Mouse (Mus musculus): ENCODE measurements around the gene Phgdh. TPM values are rescaled to one million over a fixed set of nuclear protein-coding genes. Genes with fewer than 3 reads are reported as not detected.

Phgdh gene
- polyA plus RNA-seq, 1 experiment: 15.8 TPM

DNA sequence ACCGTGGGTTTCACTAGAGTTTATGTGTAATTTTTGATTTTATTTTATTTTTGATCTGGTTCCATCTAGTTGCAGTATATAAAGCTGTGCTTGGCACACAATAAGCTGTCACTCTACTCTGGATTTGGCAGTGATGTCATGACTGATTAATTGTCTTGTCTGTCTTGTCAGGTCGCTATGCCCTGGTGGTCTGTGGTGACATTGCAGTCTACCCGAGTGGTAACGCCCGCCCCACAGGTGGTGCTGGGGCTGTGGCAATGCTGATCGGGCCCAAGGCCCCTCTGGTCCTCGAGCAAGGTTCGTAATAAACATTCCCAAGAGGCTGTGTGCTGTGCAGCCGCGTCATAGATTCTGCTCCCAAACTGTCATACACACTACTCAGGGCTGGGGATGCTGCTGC, 43.8 kb downstream of the Phgdh start:
- no peak for DNase-seq (ENCODE audit: low spot score)

DNA sequence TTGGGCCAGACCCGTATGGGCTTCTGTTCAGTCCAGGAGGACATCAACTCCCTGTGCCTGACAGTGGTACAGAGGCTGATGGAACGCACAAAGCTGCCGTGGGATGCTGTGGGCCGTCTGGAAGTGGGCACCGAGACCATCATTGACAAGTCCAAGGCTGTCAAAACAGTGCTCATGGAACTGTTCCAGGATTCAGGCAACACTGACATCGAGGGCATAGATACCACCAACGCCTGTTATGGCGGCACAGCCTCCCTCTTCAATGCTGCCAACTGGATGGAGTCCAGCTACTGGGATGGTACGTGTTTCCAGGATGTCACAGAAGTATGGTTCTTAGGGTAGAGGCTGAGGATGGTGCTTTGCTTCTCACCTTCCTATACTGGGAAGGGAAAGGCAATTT, 48.7 kb downstream of the Phgdh start:
- DNase-seq (ENCODE audit: low spot score): no peak

DNA sequence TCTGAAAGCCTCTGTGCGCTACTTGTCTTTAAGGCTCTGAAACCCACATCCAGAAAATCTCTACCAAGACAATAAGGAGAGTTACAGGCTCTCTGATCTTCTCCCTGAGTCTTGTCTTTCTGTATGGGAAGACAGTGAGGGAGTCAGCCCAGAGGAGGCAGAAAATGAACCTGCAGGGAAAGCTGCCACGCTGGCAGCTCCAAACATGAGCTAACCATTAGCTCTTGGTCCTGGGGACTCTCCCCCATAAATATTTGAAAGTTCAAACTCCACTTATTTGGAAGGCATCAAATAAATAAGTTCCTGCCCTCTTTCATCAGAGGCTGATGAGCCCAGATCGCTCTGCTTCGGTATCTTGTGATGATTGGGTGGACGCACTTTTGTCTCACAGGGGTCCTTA, 56.6 kb downstream of the Phgdh start:
- no peak for DNase-seq (ENCODE audit: low spot score)

- no peak for DNase-seq (ENCODE audit: low spot score)
Observed at GRCm38 (mm10) chr3:98282422-98282821, 57.4 kb downstream of the Phgdh start.

DNA sequence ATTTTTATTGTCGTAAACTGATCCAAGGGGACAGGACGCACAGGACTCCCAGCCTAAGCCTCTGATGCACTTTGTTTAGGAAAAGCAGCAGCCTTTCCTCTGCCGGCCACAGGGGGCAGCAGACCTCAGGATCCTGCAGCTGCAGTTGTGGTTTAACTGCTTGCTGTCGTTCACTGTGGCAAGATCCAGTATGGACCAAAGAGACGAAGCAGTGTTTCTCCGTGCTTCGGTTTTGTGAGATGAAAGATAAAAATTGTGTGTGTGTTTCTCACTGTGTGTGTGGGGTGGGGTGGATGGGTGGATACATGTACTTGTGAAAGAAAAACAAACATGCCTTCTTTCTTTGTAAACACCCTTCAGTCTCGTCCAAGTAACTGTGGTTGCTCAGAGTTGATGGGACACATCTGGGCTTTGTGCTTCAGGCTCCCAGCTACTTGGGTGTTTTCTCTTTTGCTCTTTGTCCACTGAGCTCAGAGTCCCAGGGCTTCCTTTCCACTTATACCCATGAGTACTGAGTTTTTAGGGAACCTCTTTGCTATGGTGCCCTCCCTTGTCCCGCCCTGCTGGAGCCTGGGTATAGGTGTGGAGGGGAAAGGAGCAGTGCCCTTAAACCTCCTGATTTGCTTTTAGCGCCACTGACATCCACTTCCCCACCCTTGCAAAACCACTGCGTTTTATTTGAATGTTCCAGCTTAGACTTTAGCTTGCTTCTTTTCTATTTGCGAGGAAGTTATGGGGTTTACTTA, 58.7 kb downstream of the Phgdh start:
- DNase-seq (ENCODE audit: low spot score): peak; percentile 59

DNA sequence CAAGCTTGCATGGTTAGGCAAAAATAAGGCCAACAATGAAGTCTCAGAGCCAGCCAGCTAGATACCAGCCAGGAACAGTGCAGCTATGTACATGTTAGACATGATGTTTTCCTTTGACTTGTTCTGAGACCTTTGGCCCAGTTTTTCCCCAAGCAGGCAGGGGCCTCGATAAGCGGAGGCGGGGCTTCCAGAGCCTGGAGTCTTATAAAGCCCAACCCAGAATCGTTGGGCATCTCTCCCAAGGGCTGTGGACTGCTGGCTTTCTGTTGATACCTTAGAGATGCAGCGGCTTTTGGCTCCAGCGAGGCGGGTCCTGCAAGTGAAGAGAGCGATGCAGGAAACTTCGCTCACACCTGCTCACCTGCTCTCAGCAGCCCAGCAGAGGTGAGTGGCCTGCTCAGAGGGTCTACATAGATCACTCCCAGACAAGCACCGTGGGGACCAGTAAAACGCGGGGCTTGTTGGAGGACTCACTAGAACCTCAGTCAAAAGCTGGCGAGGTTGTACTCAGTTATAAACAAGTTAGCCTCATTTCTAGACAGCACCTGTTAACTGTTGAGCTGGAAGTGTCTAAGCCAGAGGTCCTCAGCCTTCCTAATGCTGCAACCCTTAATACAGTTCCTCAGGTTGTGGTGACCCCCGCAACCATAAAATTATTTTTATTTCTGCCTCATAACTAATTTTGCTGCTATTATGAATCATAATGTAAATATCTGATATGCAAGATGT, 59.4 kb downstream of the Phgdh start, which contains the start of gene Hmgcs2:
Hmgcs2 (plus strand) TSS at position 232 of the 729 bp plus-strand sequence.
- DNase-seq (ENCODE audit: low spot score): peak; percentile 54

DNA sequence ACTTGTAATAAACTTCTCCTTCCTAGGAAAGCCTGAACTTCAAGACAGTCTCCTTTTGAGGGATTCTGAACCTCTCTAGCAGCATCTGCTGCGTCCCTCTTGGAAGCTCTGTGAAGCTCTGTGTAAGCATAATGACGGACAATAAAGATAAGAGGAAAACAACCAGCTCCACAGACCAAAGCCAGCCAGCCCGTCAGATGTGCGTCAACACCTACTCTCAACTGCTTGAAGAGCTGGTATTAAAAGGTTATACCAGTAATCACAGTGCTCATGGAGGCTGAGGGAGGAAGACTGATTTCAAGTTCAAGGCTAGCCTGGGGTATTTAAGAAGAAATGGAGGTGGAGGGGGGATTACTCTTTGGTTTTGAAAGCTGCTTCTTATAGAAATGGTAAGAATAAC, 60.1 kb downstream of the Phgdh start:
- DNase-seq (ENCODE audit: low spot score): no peak

DNA sequence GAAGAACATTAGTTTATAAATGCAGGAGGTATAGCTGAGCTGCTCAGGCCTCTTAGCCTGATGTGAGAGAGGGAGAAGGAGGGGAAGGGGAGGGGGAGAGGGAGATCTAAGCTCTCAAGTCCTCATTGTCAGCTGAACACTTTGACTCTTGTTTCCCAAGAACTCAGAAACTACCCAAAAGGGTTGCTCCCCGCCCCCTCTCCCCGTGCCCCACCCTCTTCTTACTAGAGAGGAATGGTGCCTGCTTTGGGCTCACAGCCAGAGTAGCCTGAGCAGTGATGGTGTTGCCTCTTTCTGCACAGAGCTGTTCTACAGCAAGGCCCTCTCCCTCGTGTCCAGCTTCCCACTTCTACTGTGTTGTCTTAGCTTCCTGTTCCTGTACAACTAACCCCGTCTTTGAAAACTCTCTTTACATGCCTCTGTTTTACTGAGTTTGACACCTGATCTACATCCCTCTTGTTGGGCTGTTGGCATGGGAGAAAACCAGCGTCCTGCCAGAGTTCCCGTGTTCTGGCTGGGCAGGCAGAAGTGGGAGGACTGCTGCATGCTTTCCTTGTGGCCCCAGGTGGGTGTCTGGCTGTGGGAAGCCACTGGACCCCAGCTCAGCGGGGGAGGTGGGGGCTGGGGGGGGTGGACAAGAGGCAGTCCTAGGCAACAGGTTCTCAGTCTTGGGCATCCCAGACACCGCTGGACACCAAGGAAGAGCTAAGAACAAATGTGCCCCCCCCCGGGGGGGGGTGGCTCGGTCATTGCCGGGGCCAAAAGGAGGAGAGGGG, 66.0 kb downstream of the Phgdh start:
- DNase-seq (ENCODE audit: low spot score): no peak

DNA sequence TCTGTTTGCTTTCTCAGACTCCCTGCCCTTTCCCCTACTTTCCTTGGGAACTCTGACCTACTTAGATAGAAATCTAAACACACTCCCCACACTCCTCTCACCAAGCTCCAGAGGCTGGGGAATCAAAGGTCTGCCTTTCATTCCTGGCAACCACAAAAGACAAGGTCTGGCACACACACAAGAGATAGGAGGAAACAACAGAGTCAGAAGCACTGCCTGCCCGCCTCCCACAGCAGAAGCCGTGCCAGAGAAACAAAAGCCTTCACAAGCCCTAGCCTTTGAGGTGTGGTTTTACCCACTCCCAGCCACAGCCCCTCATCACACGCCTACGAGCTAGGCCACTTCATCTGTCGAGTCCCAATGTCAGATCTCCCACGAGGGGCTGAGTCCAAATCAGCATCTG, 72.5 kb downstream of the Phgdh start:
- DNase-seq (ENCODE audit: low spot score): no peak

Other genes with a start within 250 kb of the Phgdh start
- gene Adam30, start 179.4 kb downstream of the Phgdh start, polyA plus RNA-seq (2012; rRNA removed): not detected in 2 replicates
- not detected in 2 replicates for gene Reg4, start 117.8 kb downstream of the Phgdh start, polyA plus RNA-seq (2012; rRNA removed)
- 55.3 and 70.4 TPM in 2 replicates for gene Hmgcs2, start 59.6 kb downstream of the Phgdh start, polyA plus RNA-seq (2012; rRNA removed)
- gene Zfp697, start 42.5 kb upstream of the Phgdh start, polyA plus RNA-seq (2012; rRNA removed): 1.9 TPM in 2 replicates
- gene Gm4450, start 117.1 kb upstream of the Phgdh start, polyA plus RNA-seq (2012; rRNA removed): not detected in 2 replicates
- gene Hsd3b4, start 170.5 kb upstream of the Phgdh start, polyA plus RNA-seq (2012; rRNA removed): not detected in 2 replicates
- not detected in 2 replicates for gene Gm10681, start 248.8 kb upstream of the Phgdh start, polyA plus RNA-seq (2012; rRNA removed)

Measured in urinary bladder, adult 2 months (tissue).